Mouse (Mus musculus) natural killer cell, adult 2 months (primary cell): Measurements from ENCODE around the gene 1700020A23Rik.

Experiments used
- DNase-seq, 2 experiments: peaks; one replicate each; pipeline ENCODE4 v3.0.0; 2022; ENCODE audit warnings: low spot score in 2 of 2

The 1700020A23Rik gene

DNA sequence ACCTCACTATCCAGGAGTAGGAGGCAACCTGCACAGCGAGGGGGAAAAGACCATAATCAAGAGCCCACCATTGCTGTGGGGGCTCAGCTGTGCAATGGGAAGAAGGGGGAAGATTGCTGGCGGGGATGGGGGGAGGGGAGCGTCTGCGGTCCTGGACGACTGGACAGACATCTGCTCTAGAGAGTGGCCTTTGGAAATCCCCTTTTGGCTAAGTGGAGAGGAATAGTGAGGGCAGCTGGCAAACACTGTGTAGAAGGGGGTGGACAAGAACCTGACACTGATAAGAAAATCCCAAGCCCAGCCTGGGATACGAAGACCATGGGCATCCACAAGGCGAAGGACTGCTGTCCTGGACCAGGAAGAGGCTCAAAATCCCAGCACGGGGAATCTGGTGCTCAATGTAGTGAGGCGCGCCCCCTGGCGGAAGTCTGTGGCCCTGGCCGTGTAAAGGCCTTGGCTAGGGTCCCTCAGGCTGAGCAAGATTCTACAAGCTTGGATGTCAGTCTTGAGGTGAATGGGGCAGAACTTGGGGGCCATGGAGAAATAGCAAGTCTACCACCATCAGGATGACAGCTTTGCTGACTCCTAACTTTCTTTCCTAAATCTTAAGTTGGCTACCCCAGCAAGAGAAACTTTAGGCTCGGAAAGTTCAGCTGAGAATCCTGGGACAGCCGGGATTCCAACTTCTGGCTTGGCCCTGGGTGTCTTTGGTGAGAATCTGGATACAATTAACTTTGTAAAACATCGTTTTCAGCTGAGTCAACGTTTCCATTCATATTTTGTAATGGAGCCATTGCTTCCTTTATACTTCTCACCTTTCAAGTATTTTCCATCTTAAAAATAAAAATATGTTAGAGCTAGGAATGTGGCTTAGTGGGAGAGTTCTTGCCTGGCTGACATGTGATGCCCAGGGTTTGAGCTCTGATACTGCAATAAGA, 6.8 kb downstream of the 1700020A23Rik start:
- peak; percentile 55 to 60 for DNase-seq

- no peak for DNase-seq
These were observed 7.7 kb downstream of the 1700020A23Rik start for GRCm38 (mm10) chr2:130412775-130413174.

- DNase-seq = no peak
These were observed 9.2 kb downstream of the 1700020A23Rik start for GRCm38 (mm10) chr2:130414094-130414856.

DNA sequence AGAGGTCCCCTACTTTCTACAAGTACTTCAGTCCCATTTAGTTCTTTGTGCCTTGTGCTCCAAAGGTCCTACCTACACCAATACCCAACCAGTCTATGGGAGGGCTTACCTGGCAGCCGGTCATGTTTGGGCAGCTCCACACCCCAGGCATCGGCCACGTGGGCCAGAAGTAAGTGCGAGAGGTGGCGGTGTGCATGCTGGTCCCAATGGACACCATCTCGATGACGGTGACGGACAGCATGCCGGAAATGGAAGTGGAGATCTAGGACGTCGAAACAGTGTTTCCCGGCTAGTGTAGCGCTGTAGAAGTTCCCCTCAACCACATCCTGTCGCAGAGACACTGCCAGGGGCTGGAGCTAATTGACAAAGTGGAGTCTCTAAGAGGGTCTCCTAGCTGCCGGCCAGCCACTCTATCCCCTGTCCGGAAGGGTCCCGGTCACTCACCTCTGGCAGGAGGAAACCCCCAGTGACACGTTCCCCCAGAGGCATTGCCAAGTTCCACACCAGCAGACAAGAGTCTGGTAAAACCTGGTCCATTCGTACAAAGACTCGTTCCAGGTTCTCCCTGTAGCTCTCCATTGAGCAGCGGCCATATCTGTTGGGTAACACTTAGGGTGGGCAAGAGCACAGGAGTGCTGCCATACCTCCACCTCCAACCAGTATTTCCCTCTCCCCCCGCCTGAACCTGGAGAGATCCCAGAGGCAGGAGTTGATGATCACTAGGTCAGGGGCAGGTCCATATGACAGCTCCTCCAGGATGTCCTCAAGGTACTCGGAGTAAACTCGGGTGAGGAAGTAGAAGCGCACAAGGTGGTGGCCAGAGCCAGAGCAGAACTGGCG, 16.9 kb downstream of the 1700020A23Rik start:
- no peak for DNase-seq

- peak; percentile 64 to 77 for DNase-seq
These were observed 18.5 kb downstream of the 1700020A23Rik start for GRCm38 (mm10) chr2:130423397-130424125.

DNA sequence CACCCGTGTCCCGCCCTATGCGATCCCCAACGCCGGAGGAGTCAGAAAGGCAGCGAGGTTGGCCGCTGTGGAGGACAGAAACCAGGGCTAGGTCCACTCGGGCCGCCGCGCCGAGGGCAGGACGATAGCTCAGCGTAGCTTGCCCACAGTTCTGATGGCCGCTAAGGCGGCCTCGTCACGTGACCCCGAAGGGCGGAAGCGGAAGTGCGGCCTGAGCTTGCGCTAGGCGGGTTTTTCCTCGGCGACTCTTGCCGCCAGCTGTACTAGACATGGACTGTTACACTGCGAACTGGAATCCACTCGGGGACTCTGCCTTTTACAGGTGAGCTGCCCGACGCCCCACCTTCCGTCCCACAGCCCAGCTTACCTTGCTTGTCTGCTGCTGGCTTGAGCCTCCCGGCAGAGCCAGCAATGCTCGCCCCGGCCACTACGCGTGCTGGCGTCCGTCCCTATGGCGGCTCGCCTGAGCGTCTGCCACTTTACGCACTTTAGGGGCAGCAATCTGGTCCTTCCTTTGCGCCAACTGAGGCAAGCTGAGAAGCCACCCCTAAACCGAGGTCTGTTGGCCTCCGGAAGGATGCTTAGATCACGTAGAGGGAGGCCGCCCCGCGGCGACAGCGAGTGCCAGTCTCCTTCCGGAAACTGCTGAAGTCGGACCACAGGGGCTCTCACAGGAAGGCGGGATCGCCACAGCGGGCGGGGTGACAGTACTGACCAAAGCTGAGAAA, 19.2 kb downstream of the 1700020A23Rik start, which contains the start of the genes Vps16 and Pced1a:
Gene Vps16, plus strand, starts transcription at position 214 of the 728 bp plus-strand sequence.
Gene Pced1a, minus strand, starts transcription at position 576 of the 728 bp plus-strand sequence.
- peak; percentile 91 for DNase-seq

- DNase-seq = no peak
These were observed 20.1 kb downstream of the 1700020A23Rik start for GRCm38 (mm10) chr2:130425112-130425511.

DNA sequence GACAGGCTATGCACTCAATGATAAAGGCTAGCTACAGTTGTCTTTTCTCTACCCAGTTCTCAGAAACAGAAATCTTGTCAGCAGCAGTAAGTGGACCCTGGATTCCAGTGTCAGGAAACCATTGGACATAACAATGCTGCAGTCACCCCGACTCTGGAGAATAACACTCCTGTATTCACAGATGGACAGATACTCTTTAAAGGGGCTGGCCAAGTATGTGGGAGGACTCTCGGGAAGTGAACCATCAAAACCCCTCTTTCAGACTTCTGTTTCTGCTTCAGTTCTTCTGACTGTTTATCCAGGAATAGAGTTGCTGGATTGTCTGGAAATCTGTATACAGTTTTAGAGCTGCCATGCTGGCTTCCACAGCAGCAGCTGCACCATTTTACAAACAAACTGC, 24.8 kb downstream of the 1700020A23Rik start:
- DNase-seq = no peak

DNA sequence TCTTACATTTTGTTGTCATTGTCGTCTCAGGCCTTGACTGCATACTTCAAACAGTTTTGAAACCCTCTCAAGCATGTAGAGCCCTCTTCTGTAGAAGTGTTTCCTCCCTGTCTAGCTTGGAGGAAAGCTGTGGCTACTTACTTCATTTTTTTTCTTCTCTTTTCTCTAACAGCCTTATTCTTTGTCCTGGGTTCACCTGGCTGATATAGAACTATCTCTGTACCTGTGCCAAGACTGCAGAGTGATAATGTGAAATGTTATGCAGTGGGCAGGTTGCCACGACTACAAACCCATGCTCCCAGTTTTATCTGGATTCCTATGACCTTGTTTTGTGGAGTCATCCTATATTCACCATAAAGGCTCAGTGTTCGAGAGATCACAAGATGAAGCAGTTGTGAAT, 25.4 kb downstream of the 1700020A23Rik start:
- no peak for DNase-seq

- no peak for DNase-seq
These were observed 27.1 kb downstream of the 1700020A23Rik start for GRCm38 (mm10) chr2:130432157-130432556.

- DNase-seq = peak; percentile 42 to 51
These were observed 28.1 kb downstream of the 1700020A23Rik start for GRCm38 (mm10) chr2:130433152-130433551.

DNA sequence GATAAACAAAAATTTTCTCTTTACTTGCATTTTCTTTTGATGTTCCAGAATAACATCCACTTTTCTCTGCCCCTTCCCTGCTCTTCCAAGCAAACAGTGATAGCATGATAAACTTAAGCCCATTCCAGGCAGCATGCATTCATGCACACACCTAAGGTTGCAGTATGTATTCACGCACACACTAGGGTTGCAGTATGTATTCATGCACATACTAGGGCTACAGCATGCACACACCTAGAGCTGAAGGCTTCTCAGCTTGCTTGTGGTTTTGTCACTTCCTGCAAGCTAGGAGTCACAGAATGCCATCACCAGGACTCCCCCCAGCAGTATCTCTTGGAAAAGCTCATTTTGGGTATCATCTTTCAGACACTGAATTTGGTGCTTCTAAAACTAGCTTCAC, 31.7 kb downstream of the 1700020A23Rik start:
- no peak for DNase-seq

DNA sequence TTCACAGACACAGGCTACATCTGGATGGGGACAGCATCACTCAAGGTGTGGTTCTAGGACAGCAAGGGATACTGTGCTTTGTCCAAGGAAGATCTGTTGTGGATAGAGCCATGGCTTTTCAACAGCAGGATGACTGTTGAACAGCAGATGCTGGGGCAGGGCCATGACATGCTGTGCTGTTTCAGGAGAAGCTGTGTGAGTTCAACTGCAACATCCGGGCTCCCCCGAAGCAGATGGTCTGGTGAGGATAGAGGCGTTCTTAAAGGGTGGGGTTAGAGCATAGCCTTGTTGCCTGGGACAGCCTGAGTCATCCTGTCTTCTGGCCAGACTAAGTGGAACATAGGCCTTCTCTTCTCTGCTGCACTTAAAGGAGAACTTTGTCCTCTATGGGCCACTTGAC, 33.8 kb downstream of the 1700020A23Rik start:
- no peak for DNase-seq

- no peak for DNase-seq
These were observed 34.9 kb downstream of the 1700020A23Rik start for GRCm38 (mm10) chr2:130439840-130440480.

GRCm38 (mm10) chr2:130442162-130442561, 37.1 kb downstream of the 1700020A23Rik start:
- DNase-seq = no peak

DNA sequence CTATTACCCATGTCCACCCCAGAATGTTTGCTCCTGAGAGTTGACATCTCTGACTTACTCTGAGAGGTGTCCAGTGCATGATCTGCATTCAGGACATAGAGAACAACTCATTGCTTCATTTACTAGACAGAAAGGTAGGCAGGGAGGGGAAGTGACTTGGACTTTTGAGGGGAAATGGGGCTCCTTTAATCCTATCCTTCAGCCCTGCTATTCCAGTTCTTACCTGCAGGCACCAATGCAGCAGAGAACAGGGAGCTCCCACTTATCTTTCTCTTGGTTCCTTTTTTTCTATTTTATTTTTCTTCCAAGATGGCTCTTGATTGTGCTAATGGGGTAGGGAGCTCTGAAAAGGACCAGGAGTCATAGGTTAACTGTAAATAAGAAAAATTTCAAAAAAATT, 43.4 kb downstream of the 1700020A23Rik start:
- no peak for DNase-seq

GRCm38 (mm10) chr2:130449021-130449793, 44.1 kb downstream of the 1700020A23Rik start:
- no peak for DNase-seq

DNA sequence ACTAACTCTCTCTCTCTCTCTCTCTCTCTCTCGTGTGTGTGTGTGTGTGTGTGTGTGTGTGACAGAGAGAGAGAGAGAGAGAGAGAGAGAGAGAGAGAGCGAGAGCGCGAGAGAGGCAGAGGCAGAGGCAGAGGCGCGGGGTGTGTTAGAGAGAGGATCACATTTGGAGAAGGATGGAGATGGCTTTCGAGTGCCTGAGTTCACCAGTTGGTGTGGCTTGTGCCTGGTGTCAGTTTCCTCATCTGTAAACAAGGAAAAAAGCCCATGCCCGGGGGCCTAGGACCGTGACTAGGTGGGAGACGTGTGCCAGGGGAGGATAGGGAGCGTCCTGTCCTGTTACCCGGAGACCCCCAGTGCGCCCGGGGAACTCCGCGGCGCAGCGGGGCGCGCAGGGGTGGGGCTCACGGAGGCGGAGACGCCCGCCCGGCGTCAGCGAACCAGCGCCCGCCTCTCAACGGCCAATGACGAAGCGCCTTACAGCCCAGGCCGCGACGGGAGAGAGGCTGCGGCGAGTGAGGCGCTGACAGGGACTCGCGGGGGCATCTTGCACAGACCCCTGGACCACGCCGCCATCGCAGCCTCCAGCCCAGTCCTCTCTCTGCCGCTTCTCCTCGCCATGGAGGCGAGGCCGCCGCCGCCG, 44.9 kb downstream of the 1700020A23Rik start, which contains the start of gene Ptpra:
Gene Ptpra, plus strand, starts transcription at position 485 of the 640 bp plus-strand sequence.
- peak; percentile 78 to 83 for DNase-seq
